Mouse (Mus musculus) heart, adult 2 months (tissue): Measurements from ENCODE around the gene Tpcn1.

Source experiments
- CTCF ChIP-seq: fragments of 200-600 bp; IDR thresholded peaks from 2 replicates; pipeline ENCODE4 v1.8.1; 2022; ENCODE audit warnings: antibody characterized with exemption, mild to moderate bottlenecking, moderate library complexity
- EP300 ChIP-seq: fragments of 200-500 bp; IDR thresholded peaks from 2 replicates; pipeline ENCODE4 v1.6.1; 2011; ENCODE audit warnings: low read depth, low read length, control low read depth; ENCODE audit not compliant: insufficient read depth

DNA sequence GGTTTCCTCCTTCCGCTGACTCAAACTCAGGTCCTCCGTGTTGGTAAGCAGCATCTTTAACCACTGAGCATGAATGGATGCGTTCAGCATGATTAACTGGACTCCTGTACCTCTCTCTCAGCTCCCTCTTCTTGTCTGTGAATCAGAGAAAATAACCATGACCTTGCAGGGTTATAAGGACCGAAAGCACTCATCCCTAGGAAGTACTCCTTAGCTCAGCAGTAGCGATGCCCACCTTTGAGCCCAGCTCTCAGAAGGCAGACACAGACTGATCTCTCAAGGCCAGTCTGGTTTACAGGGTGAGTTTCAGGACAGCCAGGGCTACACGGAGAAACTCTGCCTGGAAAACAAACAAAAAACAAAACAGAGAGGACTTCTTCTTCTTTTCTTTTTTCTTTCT, 6.0 kb upstream of the Tpcn1 start:
- TF ChIP-seq CTCF, result no peak
- no peak for TF ChIP-seq EP300
